Mouse (Mus musculus) liver, embryonic 13.5 days (tissue): ENCODE data around the gene Pcnp. TPM values are rescaled to one million over a fixed set of nuclear protein-coding genes. Genes with fewer than 3 reads are reported as not detected.
"Not testable (repeated sequence)": the region's sequence is repeated elsewhere in the genome, so short reads cannot be mapped to it uniquely, and the experiment has no call there.

Experiments
- ATAC-seq: fragments of 200-750 bp; cut with Nextera tagmentation; 2 replicates; pipeline ENCODE4 v1.8.0; 2017; ENCODE audit warnings: low read depth, mild to moderate bottlenecking, moderate number of reproducible peaks, moderate library complexity
- DNase-seq: peaks from one replicate; pipeline ENCODE4 v3.0.0; 2022
- H3K27ac ChIP-seq: fragments of 300-500 bp; sonication (generic); 2 replicates; pipeline ENCODE4 v1.5.1; 2015; ENCODE audit warnings: moderate library complexity, mild to moderate bottlenecking, inconsistent platforms
- H3K27me3 ChIP-seq: fragments of 300-500 bp; sonication (generic); 2 replicates; pipeline ENCODE4 v1.6.1; 2015; ENCODE audit warnings: mild to moderate bottlenecking, inconsistent platforms
- H3K36me3 ChIP-seq: fragments of 300-500 bp; sonication (generic); 2 replicates; pipeline ENCODE4 v1.6.1; 2015; ENCODE audit warnings: mild to moderate bottlenecking, inconsistent platforms
- H3K4me1 ChIP-seq: fragments of 300-500 bp; sonication (generic); replicated peaks from 2 replicates; pipeline ENCODE4 v1.6.1; 2015; ENCODE audit warnings: inconsistent platforms
- H3K4me2 ChIP-seq: fragments of 300-500 bp; sonication (generic); 2 replicates; pipeline ENCODE4 v1.6.1; 2015; ENCODE audit warnings: inconsistent platforms, mild to moderate bottlenecking, moderate library complexity
- H3K4me3 ChIP-seq: fragments of 300-500 bp; sonication (generic); replicated peaks from 2 replicates; pipeline ENCODE4 v1.5.1; 2015; ENCODE audit warnings: mild to moderate bottlenecking, inconsistent platforms
- H3K9ac ChIP-seq: fragments of 300-500 bp; sonication (generic); 2 replicates; pipeline ENCODE4 v1.6.1; 2015; ENCODE audit warnings: mild to moderate bottlenecking, inconsistent platforms
- H3K9me3 ChIP-seq: fragments of 300-500 bp; sonication (generic); replicated peaks from 2 replicates; pipeline ENCODE4 v1.6.1; 2016; ENCODE audit warnings: inconsistent platforms
- WGBS: fragments of 180-500 bp; shearing (Covaris S2); methylation state at CpG from one replicate; pipeline ENCODE4 v1.1.7; 2015; ENCODE audit not compliant: insufficient replicate concordance; 5-methylcytosine and 5-hydroxymethylcytosine counted together
- microRNA-seq: library from miRNA; unstranded; fragments of <30 nt; microRNA quantifications from one replicate; pipeline ENCODE4, GENCODE M21; 2016
- polyA plus RNA-seq: library from polyadenylated mRNA; unstranded; fragments of >200 nt; fragmentation: Nextera tagmentation; extraction: Ambion mirVana; gene quantifications from 2 replicates; pipeline ENCODE4 v1.2.1, GENCODE M21; 2015

The Pcnp gene
- polyA plus RNA-seq, 1 experiment from 2014 or later = 126 TPM

DNA sequence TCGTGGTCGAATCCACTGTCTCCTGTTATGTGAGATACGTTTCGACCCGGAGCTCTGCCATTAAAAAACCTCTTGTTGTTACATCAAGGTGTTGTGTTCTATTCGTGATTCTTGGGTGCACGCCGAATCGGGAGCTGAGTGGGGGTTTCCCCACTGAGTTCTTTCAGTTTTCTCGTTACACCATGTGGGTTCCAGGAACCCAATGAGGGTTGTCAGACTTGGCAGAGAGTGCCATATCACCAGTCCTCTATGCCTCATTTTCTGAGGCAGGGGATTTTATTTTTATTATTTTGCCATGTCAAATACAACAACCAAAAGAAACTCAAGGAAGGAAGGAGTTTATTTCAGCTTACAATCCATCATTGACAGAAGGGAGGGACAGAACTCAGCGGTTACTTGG is 66.5 kb downstream of the Pcnp start:
- not testable (repeated sequence) for H3K9ac ChIP-seq, DNase-seq, H3K27me3 ChIP-seq, H3K4me3 ChIP-seq, H3K9me3 ChIP-seq, ATAC-seq, H3K4me2 ChIP-seq, H3K27ac ChIP-seq, H3K36me3 ChIP-seq
- peaks cover 21% of the 10 kb centered on the region for H3K4me1 ChIP-seq
- 84% methylated on average over 6 of the region's 11 CpGs for WGBS

Small RNAs within 50 kb of the gene (microRNA-seq; reads per million reads assigned to microRNA genes)
- gene Gm24047 = not detected

Other genes starting within 250 kb of the Pcnp start
- 1.8 and 2.5 TPM in 2 replicates for gene Nfkbiz, start 190.8 kb downstream of the Pcnp start, polyA plus RNA-seq
- 0.51 and 0.54 TPM in 2 replicates for gene Nxpe3, start 134.5 kb downstream of the Pcnp start, polyA plus RNA-seq
- 5.7 and 6.5 TPM in 2 replicates for gene Cep97, start 94.9 kb downstream of the Pcnp start, polyA plus RNA-seq
- gene Rpl24, start 63.5 kb downstream of the Pcnp start, polyA plus RNA-seq = 547 and 605 TPM in 2 replicates
- gene Zbtb11, start 55.9 kb downstream of the Pcnp start, polyA plus RNA-seq = 10.9 and 13.1 TPM in 2 replicates
- 20.0 and 24.3 TPM in 2 replicates for gene Trmt10c, start 8.1 kb upstream of the Pcnp start, polyA plus RNA-seq
- gene Senp7, start 18.6 kb upstream of the Pcnp start, polyA plus RNA-seq = 18.2 and 20.9 TPM in 2 replicates
- 0.03 and 0.06 TPM in 2 replicates for gene Impg2, start 174.6 kb upstream of the Pcnp start, polyA plus RNA-seq